Mouse (Mus musculus) adrenal gland, postnatal 10 days (tissue): ENCODE data around the gene Rai14. TPM values are rescaled to one million over a fixed set of nuclear protein-coding genes. Genes with fewer than 3 reads are reported as not detected.
A peak's percentile ranks its signal among the peaks of the same experiment; 100 is the strongest.

Source experiments
- DNase-seq: peaks from one replicate; pipeline ENCODE4 v3.0.0; 2021; ENCODE audit warnings: mixed read lengths
- total RNA-seq, 2 experiments: library from RNA; stranded (reverse); gene quantifications; 2 replicates each; pipeline ENCODE4 v1.2.3; 2021

Gene Rai14
- total RNA-seq, 2 experiments from 2014 or later, result 18.7 to 21.0 TPM

DNA sequence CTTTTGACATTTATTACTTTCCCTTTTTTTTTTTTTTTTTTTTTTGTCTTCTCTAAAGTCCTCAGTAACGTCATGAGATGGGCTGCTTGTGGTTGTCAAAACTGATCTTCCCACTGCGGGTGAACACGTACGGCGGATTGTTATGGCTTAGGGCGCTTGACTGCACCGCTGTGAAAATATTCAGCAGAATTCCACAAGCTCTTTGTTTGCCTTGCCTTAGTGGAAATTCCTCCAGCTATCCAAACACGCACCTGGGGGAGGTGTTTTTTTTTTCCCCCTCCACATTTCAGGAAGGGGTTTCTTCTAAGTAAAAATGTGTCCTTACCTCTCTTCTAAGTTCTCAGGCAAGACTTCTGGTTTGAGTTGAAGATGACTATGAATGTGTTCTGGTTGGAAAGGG, 6.2 kb upstream of the Rai14 start:
- no peak for DNase-seq

DNA sequence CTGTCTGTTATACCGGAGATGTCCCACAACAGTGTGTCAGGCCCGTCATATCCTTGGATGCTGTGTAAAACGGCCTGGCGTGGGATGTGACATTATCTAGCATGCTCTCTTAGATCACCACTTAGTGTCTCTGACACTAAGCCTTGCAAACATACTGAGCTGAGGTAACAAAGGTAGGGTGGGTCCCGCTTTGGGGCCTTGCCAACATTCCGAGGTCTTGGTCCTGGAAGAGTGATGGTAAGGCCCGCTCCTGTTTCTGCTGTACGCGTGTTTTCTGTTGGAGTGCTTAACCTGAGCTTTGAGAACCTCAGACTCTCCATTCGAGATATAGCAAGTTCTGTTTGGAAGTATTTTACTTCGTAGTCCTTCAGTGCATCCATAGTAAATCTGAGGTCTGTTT, 5.8 kb upstream of the Rai14 start:
- DNase-seq, result no peak

DNA sequence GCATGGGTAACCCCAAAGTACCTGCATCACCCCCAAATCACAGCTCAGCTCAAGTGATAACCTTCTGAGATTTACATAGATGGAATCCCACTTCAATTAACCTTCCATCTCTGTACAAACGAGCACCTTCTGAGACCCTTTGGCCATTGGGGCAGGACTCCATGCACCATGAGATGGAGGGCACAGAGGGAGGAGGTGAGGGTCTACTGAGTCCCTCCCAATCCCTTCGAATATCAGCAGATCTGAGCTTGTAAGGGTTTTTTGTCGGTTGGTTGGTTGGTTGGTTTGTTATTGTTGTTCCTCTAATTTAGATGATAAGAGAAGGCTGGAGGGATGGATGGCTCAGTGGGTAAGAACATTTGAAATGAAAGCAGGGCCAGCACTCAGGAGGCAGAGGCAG, 5.1 kb upstream of the Rai14 start:
- no peak for DNase-seq

DNA sequence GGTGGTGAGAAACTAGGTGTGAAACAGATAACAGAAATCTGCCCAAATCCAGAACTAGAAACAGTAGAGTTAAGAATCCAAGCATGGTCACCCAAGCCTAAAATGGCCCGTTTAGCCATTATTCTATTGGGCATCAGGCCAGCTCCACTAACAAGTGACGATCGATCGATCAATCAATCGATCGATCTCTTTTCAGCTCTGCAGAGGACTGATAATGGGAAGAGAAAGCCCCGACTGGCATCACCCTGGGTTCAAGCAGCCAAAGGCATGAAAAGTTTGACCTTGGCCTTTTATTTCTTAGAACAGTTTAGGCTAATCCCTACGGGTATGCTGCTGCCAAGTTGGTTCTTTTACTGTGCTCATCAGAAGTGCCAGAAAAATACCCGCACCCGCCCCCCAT, 4.3 kb upstream of the Rai14 start:
- no peak for DNase-seq

DNA sequence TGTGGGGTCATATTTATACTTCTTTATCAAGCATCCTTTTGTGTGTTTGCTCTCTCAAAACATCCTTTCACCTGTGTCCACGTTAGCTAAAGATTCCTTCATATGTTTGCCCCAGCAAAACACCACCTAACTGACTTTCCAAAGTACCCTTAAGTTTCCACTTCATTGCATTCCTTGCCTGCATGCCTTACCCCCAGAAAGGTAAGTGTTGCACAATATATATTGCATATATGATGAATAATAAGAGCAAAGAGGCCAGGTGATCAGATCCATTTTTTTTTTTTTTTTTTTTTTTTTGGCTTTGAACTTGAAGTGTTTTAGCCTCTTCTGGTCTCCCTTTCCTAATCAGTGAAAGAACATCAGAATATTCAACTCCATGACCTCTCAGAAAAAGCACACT, 2.9 kb upstream of the Rai14 start:
- no peak for DNase-seq

DNA sequence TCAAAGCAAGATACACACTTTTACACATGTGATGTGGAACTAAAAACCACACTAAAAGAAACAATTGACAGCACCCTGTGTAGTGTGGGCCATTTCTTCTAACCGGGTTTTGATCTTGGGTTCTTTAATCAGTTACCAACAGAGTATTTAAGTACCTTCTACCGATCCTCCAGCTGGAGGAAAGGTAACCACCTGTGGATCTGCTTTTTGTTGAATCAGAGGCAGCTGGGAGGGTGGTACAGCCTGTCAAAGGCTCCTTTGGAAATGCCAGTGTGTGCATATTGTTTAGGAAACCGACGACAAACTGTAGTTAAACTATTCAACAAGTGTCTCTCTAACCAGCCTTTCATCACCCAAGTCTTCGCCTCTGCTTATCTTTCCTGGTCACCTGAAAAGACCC, 1.5 kb upstream of the Rai14 start:
- no peak for DNase-seq

DNA sequence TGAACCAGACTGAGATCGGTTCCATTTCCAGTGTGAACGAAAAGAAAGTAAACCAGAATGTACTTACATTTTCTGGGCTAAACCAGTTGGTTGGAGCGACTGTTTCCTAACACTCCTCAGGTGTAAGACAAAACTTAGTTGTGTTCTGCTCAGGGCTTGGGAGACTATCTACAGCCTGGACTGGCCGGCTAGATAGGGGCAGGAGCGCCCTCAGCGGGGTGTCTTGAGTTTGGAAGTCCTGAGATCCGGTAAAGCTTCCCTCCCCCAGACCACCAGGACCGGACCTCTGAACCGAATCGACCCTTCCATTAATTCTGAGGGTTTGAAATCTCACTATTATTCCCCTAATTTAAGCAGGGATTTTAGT, 698 bp upstream of the Rai14 start:
- peak; percentile 52 for DNase-seq

DNA sequence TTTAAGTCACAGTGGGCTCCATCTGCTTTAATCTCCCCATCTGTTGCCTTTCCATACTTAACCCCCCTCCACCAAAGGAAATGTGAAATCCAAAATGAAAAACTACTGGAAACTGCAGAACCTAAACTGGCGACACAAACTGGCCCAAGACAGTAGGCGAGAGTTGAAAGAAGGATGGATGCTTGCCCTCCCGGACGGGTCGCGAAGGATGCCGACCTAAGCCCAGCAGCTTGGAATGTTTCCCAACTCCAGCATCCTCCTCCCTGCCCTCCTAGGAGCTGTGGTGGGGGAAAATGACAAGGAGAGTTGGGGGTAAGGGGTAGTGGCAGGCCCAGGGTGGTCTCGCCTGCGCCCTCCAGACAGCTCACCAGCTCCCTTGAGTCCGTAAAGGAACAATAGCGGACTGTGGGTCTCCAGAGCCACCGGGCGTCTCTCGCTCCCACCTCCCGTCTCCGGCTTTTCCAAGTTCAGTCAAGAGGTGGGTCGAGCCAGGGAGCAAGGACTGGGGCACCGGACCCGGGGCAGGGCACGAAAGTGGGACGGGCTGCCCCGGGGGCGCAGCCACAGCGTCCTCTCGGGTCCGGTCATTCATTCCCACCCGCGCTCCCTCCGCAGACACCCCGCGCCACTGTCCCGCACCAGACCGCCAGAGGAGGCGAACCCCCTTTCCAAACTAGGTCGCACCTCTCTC, 653 bp downstream of the Rai14 start:
- DNase-seq, result peak; percentile 34

DNA sequence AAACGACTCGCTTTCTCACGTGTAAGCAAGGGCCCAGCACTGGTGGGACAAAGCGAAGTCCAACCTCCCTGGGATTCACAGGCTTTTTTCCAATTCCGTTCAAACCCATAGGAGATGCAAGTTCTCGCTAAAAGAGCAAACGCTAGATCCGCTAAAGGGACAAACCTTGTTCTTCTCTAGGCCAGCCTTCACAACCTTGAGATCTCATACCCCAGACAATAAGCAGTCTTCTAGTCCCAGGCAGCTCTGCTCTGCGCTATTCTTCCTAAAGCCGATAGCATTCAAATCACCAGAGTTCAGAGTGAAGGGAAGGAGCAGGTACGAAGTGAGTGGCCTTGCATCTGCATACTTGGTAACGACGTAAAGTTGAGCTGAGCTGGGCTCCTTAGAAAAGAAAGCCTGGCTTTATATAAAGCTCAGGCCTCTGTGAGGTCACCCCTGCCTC, 1.2 kb downstream of the Rai14 start:
- no peak for DNase-seq

DNA sequence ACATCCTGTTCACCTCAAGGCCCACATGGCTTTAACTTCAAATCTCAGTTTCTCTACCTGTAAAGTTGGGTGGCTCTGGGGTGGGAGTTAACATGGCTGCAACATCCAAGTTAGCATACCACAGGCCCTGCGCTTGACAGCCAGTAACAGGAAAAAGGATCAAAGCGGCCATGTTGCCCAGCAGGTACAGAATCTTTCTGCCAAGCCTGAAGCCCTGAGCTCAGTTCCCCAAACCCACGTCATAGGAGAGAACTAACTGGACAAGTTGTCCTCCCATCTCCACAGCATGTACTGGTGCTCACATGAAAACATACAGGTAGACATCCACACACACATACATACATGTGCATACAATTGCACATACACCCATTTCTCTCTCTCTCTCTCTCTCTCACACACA, 2.1 kb downstream of the Rai14 start:
- no peak for DNase-seq

DNA sequence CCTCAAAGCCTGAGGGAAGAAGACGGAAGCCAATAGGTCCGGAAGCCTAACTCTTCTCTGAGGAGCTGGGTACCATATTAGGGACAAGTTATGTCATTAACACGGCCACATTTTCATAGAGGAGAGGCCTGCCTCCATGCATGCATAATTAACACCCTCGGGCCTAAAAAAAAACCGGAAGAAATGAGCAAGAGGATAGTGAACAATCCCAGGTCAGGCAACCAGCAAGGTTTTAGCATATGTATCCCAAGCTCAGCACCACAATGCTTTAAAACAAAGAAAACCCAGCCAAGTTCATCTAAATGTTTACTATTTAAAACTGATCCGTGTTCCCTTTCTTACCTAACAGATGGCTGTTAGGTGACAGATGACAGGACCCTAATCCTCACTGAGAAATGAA, 3.2 kb downstream of the Rai14 start:
- no peak for DNase-seq

DNA sequence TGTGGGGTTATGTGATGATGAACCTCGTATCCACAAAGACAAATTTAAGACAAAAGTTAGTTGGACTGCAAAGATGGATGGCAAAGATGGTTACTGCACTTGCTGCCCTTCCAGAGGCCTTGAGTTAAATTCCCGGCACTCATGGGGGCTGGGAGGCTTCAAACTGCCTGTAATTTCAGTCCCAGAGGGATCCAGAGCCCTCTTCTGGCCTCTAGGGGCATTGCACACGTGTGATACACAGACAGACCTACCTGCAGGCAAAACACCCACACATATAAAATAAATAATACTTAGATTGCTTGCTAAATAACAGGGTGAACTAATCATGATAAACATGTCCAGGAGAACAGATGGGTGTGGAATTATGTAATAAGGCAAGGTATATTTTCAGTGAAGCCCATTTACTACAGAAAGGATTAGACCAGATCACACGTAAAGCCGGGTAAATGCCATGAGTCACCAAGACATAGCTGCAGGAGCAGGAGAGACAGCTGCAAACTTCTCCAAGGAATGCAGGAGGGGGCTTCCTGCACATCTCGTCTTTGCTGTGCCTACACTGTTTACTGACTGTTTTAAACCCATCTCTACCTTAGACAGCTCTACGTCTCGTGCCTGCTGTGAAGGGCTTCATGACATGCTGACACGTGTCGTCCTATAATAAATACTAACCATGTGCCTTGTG, 5.7 kb downstream of the Rai14 start:
- no peak for DNase-seq

DNA sequence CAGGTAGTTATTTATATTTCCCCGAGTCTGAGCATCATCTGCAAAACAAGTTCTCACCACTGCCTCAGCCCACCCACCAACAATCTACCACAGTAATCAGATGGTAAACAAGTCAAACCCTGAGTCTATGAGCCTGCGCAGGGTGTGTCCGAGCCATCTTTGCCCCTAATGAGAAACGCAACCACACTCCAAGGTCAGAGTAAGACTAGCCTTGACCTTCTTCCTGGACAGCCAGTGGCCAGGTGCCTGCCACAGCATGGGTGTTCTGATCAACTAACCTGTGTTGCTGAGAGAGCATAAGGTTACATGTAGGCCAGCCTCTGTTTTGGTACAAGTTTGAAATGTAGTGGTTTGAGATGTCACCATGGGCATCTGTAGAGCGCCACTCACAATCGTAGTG, 7.3 kb downstream of the Rai14 start:
- no peak for DNase-seq

DNA sequence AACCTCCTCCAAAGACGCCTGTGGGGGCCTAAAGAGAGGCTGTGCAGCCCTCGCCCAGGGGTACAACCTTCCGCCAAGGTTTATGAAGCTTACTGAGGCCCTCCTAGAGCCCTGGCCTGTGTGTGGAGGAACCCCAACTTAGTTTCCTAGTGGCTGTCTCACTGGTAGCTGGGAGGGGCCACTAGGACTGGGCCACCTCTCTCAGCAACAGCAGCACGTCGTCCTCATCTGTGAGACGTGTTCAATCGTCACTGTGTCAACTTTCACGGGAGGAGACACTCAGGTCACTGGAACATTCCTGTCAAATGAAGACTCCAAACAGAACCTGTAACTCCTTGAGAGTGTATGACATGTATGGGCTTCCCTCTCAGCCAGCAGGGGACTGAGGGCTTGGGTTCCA, 8.0 kb downstream of the Rai14 start:
- DNase-seq, result no peak

DNA sequence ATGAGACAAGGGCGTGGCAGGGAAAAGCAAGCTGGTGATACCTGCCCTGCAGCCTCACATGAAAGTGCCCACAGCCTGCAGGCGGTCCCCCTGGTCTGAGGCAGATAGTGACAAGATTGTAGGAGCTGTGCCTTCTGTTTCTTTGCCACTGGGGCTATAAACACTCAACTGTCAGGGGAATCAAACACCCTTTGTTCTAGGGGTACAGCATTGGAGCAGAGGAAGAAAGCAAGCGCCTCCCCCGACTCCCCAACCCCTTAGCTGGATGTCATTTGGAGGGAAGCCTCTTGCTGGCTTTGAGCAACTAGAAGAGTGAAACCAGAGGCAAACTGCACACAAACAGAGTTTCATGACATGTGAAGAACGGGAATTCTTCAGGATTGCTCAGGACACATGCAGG, 8.7 kb downstream of the Rai14 start:
- no peak for DNase-seq

DNA sequence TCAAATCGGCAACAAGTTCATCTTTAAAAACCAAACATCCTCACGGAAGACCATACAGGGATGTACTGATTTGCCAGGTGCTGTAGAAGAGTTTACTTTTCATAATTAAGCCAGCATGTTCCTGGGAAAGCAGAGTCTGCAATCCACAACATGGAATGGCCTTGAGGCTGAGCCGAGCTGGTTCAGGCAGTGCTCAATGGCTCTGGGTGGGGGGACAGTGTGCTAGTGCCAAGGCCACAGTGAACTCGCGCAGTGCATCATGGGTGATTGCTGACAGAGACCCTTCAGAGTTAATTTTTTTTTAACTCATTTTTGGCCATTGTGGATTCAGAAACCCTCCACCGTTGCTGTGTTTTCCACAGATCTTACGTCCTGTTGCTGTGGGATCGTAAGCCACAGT, 10.1 kb downstream of the Rai14 start:
- peak; percentile 55 for DNase-seq

DNA sequence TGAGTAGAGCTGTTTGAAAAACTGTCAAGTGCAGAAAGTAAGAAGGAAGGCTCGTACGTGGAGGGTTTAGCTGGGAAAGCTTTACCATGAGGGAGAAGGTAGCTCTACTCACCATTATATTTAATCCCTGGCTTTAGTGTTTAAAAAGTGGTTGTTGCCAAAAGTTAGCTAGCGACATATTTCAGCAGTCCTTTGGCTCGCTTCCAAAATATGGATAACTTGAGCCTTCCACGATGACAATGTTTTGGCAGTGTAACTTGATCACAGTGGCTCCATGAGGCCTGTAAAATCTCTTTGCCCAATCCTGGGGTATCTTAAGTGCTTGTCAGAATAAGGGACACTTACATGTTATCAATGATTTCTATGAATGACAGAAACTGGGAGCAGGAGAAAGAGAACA, 12.9 kb downstream of the Rai14 start:
- no peak for DNase-seq

DNA sequence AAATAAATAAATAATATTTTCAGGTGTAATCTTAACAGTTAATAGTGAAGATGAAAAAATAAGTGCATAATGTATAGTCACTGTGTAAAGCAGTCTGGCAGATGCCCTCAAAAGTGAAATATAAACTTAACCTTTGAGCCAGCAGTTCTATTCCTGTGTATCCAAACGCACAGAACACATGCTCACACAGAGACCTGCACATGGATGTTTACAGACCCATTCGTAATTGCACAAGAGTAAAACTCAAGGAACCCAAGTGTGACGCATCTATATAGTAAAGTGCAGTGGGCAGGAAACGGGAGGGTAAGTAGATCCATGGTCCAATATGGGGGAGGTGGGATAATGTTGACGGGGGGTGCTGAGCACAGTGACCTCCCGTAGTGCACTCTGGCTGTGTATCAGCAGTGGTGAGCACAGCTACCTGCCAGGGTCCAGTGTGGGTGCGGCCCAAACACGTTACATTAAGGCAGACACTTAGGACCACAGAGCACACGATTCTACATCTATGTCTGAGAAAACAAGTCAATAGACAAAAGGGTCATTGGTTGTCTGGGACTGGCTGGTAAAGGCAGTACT, 13.4 kb downstream of the Rai14 start:
- DNase-seq, result no peak

DNA sequence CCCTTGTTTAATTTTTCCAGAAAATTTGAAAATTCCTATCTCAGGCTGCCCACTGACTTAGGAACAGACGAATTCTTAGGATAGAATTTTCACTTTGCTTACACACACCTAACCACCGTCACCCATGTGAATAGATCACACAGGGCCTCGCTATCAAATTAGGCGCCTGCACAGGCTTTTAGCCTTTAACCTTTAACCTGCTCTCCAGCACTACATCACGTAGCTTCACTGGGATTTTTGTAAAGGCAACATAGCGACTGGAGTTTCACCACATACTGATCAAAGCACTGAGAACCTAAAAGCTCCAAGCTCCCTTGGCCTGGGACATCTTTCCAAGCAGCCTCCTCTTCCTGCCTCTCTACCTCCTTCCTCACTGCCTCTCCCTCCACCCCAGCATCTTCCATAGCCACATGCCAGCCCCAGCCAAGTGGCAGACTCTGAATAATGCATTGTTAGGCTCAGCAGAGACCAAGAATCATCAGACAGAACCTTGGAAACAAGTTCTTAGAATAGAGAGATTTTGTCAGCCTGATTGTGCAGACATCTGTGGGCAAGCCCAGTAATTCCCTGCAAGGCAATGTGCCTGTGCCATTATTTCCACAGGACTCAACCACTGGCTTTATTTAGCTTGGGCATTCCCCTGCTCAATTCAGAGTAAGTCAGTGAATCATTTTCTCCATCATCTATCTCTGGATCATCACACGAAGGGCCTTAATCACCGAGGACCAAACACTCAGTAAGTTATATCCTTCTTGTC, 17.8 kb downstream of the Rai14 start:
- DNase-seq, result no peak

DNA sequence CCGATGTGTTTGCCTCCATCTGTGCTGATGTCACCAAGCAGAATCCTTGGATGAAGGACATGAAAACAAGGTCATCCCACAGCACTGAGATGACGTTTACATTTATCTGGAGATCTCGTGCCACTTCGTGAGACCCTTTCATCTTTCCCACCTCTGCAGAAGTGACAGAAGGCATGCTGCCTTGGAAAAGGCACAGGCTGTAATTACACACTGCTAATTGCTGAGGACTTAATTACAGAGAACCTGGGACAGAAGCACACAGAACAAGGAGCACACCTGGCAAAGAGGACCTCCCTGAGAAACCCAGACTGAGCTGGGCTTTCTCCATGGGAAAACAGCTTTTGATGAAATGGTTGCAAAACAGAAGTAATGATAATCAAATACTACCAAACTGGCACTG, 21.8 kb downstream of the Rai14 start:
- DNase-seq, result peak; percentile 27

DNA sequence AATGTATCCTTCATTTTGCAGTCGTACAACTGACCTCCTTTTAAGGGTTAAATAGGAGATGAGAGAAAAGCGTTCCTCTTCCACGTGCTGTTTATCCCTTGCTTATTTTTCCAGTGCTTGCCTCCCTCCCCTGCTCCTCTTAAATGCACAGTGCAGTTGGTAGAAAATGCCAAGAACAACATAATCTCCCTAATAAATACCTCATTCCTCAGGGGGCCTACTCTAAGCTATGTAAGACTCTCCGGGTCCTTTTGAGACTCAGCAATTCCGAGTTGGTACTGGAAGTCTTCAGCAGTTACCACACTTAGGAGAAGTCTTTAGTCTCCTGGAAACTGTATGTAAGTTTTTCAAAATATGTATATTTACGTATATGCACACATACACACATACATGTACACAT, 22.9 kb downstream of the Rai14 start:
- DNase-seq, result no peak

DNA sequence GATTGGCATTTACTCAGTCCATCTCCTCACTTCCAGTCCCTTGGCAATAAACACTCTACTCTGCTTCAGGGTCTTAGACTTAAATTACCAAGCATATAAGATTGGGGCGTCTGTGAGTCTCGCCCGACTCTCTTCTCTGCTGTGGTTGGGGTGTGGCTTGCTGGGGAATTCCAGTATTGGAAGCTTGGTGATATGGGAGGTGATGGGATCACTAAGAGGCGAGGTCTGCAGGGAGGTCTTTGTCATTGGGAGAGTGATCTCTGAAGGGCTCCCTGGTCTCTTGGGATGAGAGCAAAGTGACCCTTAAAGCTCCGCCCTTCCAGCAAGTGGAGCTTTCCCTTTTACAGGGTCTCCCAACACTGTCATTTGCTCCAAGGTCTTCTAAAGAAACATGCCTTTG, 23.5 kb downstream of the Rai14 start:
- no peak for DNase-seq

DNA sequence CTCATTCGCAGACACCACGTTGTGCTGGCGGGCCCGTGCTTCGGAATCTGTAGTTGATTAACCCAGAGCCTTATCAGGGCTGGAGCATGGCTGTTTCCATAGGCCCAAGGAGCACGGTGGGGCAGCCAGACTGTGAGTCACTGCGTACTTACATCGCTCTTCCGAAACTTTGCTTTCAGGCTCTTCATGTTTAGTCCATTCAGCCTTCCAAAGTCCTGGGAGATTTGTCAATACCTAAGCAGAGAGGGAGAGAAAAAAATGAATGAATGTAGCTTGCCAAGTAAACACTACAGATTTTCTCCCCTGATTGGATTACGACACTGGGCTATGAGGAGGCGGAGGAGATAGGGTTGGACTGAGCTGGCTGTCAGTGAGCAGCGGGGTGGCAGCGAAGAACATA, 24.2 kb downstream of the Rai14 start:
- no peak for DNase-seq
